Mouse (Mus musculus) midbrain, embryonic 16.5 days (tissue): ENCODE results near the gene Mtch2. TPM values are rescaled to one million over a fixed set of nuclear protein-coding genes. Genes with fewer than 3 reads are reported as not detected.
A peak's percentile ranks its signal among the peaks of the same experiment; 100 is the strongest.

Source experiments
- ATAC-seq: fragments of 200-750 bp; cut with Nextera tagmentation; 2 replicates; pipeline ENCODE4 v1.8.0; 2017; ENCODE audit warnings: moderate TSS enrichment
- H3K27ac ChIP-seq: fragments of 300-500 bp; sonication (generic); 2 replicates; pipeline ENCODE4 v1.5.1; 2014; ENCODE audit warnings: mild to moderate bottlenecking, low read length, mixed read lengths
- H3K27me3 ChIP-seq: fragments of 300-500 bp; sonication (generic); 2 replicates; pipeline ENCODE4 v1.6.1; 2014; ENCODE audit warnings: low read depth, low read length, mixed read lengths; ENCODE audit not compliant: control insufficient read depth, insufficient read depth
- H3K36me3 ChIP-seq: fragments of 300-500 bp; sonication (generic); 2 replicates; pipeline ENCODE4 v1.6.1; 2014; ENCODE audit warnings: mild to moderate bottlenecking, low read length, moderate library complexity, mixed read lengths; ENCODE audit not compliant: control insufficient read depth, insufficient read depth
- H3K4me1 ChIP-seq: fragments of 300-500 bp; sonication (generic); 2 replicates; pipeline ENCODE4 v1.6.1; 2014; ENCODE audit warnings: mild to moderate bottlenecking, low read length, mixed read lengths; ENCODE audit not compliant: control insufficient read depth, insufficient read depth
- H3K4me2 ChIP-seq: fragments of 300-500 bp; sonication (generic); 2 replicates; pipeline ENCODE4 v1.6.1; 2014; ENCODE audit warnings: mild to moderate bottlenecking, low read length, mixed read lengths
- H3K4me3 ChIP-seq: fragments of 300-500 bp; sonication (generic); 2 replicates; pipeline ENCODE4 v1.5.1; 2014; ENCODE audit warnings: low read depth, mild to moderate bottlenecking, low read length, moderate library complexity, mixed read lengths
- H3K9ac ChIP-seq: fragments of 300-500 bp; sonication (generic); 2 replicates; pipeline ENCODE4 v1.6.1; 2014; ENCODE audit warnings: low read depth, low read length, mixed read lengths
- H3K9me3 ChIP-seq: fragments of 300-500 bp; sonication (generic); replicated peaks from 2 replicates; pipeline ENCODE4 v1.6.1; 2014; ENCODE audit warnings: mild to moderate bottlenecking, low read length, mixed read lengths; ENCODE audit not compliant: control insufficient read depth, poor library complexity, severe bottlenecking
- WGBS: fragments of 180-500 bp; shearing (Covaris S2); extraction: QIAGEN DNeasy Blood & Tissue Kit; methylation state at CpG from one replicate; pipeline ENCODE4 v1.1.7; 2014; 5-methylcytosine and 5-hydroxymethylcytosine counted together
- polyA plus RNA-seq: library from polyadenylated mRNA; unstranded; fragments of >200 nt; fragmentation: Nextera tagmentation; extraction: Ambion mirVana; gene quantifications from 2 replicates; pipeline ENCODE4 v1.2.1, GENCODE M21; 2015

The Mtch2 gene
- polyA plus RNA-seq, 1 experiment from 2014 or later: 248 TPM

DNA sequence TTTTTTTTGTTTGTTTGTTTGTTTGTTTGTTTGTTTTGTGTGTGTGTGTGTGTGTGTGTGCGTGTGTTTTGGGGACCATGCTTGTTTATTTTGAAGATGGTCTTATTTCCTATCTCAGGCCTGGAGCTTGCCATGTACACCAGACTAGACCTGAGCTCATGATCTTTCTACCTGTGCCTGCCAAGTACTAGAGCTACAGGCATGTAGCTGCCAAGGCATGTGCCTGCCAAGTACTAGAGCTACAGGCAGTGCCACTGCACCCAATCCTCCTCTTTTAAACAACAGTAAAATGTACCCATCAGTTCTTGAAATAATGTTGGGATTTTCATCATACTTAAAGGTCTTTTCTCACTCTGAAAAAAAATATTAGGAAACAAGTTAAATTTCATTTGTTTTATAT is 27.1 kb downstream of the Mtch2 start:
- Histone ChIP-seq H3K4me3 (no peak overlapping the region), H3K36me3 (0 out of 2 replicates have a peak, but pooled peaks cover under 1% of the 10 kb centered on the region), H3K27ac (no peak overlapping the region), H3K4me2 (no peak overlapping the region), H3K9me3 (no peaks in the 10 kb centered on the region), H3K9ac (no peak overlapping the region), H3K4me1 (no peaks in the 10 kb centered on the region), H3K27me3 (no peaks in the 10 kb centered on the region)
- no peak for ATAC-seq
- 81% methylated on average over 1 of the region's 1 CpGs for WGBS

- ATAC-seq: no peak
Observed at GRCm38 (mm10) chr2:90875239-90875638, 28.3 kb downstream of the Mtch2 start.

DNA sequence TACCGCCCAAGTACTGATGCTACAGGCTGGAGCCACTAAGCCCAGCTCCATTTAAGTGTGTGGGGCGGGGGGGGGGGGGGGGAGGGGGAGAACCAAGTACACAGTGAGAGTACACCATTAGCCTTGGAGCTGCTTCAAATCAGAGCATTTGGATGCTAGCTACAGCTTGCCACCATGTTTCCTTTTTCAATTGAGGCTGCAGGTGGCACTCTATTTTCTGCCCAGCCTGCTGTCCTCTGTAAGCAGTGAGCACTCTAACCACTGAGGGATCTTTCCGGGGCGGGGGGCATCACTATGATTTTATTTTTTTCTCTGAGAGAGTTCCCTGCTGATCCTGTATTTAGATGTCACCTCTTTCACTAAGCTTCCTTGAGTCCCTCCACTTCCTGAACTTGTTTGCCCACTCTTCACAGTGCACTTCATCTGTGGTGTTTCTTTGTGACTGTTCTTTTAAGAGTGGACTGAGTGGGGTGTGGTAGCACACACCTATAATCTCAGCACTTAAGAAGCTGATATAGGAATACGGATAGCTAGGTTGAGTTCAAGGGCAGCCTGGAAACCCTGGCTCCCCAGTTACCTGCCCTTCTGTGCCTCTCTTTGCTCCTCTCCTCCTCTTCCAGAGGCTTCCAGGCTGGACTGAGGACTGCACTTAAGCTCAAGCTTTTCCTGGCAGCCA is 30.8 kb downstream of the Mtch2 start:
- Histone ChIP-seq H3K9me3 (no peaks in the 10 kb centered on the region), H3K4me2 (no peak overlapping the region), H3K27me3 (no peaks in the 10 kb centered on the region), H3K4me3 (no peak overlapping the region), H3K36me3 (no peaks in the 10 kb centered on the region; the same call in 1 of the 2 replicates), H3K27ac (no peak overlapping the region), H3K4me1 (peaks cover 20% of the 10 kb centered on the region), H3K9ac (no peak overlapping the region)
- WGBS: 68% methylated on average over 4 of the region's 5 CpGs
- ATAC-seq: no peak

More at GRCm38 (mm10) chr2:90875239-90875638, 28.3 kb downstream of the Mtch2 start:
- Histone ChIP-seq H3K27ac (no peak overlapping the region), H3K27me3 (no peaks in the 10 kb centered on the region), H3K36me3 (no peaks in the 10 kb centered on the region), H3K4me1 (peaks cover 7% of the 10 kb centered on the region), H3K4me3 (no peak overlapping the region), H3K9ac (no peak overlapping the region), H3K4me2 (no peak overlapping the region), H3K9me3 (no peaks in the 10 kb centered on the region)
- 70% methylated on average over 2 of the region's 2 CpGs for WGBS

- H3K36me3 ChIP-seq: no peaks in the 10 kb centered on the region; the same call in 1 of the 2 replicates
- H3K9me3 ChIP-seq: no peaks in the 10 kb centered on the region
- H3K27me3 ChIP-seq: no peaks in the 10 kb centered on the region
- no peak for ATAC-seq
- H3K9ac ChIP-seq: no peak overlapping the region
- no peak overlapping the region for H3K4me2 ChIP-seq
- H3K27ac ChIP-seq: no peak overlapping the region
- H3K4me3 ChIP-seq: no peak overlapping the region
- peaks cover 23% of the 10 kb centered on the region for H3K4me1 ChIP-seq
Observed at GRCm38 (mm10) chr2:90879419-90879818, 32.5 kb downstream of the Mtch2 start.

GRCm38 (mm10) chr2:90880144-90880785 is 33.3 kb downstream of the Mtch2 start:
- H3K9me3 ChIP-seq: no peaks in the 10 kb centered on the region
- no peak overlapping the region for H3K9ac ChIP-seq
- WGBS: 8% methylated on average over 6 of the region's 6 CpGs
- no peak for ATAC-seq
- no peaks in the 10 kb centered on the region for H3K27me3 ChIP-seq
- H3K4me2 ChIP-seq: no peak overlapping the region
- H3K4me1 ChIP-seq: peaks cover 27% of the 10 kb centered on the region
- no peak overlapping the region for H3K4me3 ChIP-seq
- H3K27ac ChIP-seq: peak overlapping the region; percentile 36; the same call in 1 of the 2 replicates
- no peaks in the 10 kb centered on the region; the same call in 1 of the 2 replicates for H3K36me3 ChIP-seq

- H3K27me3 ChIP-seq: no peaks in the 10 kb centered on the region
- no peak overlapping the region for H3K4me2 ChIP-seq
- no peak overlapping the region for H3K27ac ChIP-seq
- ATAC-seq: no peak
- 96% methylated on average over 2 of the region's 2 CpGs for WGBS
- no peak overlapping the region for H3K9ac ChIP-seq
- H3K9me3 ChIP-seq: no peaks in the 10 kb centered on the region
- H3K4me3 ChIP-seq: no peak overlapping the region
- no peaks in the 10 kb centered on the region; the same call in 1 of the 2 replicates for H3K36me3 ChIP-seq
- peaks cover 27% of the 10 kb centered on the region for H3K4me1 ChIP-seq
Observed at GRCm38 (mm10) chr2:90881824-90882223, 34.9 kb downstream of the Mtch2 start.

GRCm38 (mm10) chr2:90885218-90886041 is 38.5 kb downstream of the Mtch2 start, which contains the start of gene C1qtnf4:
C1qtnf4 (plus strand) TSS chr2:90885860.
- peak within 1 kb of the TSS; percentile 85 for H3K4me2 ChIP-seq
- H3K27me3 ChIP-seq: no peaks in the 10 kb centered on the region; the same call in 1 of the 2 replicates
- under 1% methylated on average over 45 of the region's 45 CpGs for WGBS
- peak within 1 kb of the TSS; percentile 81 for H3K9ac ChIP-seq
- peak within 1 kb of the TSS; percentile 94 for H3K27ac ChIP-seq
- H3K4me3 ChIP-seq: peak within 1 kb of the TSS; percentile 59
- H3K36me3 ChIP-seq: no peaks in the 10 kb centered on the region; the same call in 1 of the 2 replicates
- H3K9me3 ChIP-seq: no peaks in the 10 kb centered on the region
- ATAC-seq: peak; percentile 83
- peaks cover 43% of the 10 kb centered on the region for H3K4me1 ChIP-seq

- H3K27ac ChIP-seq: peak overlapping the region; percentile 94
- 14% methylated on average over 6 of the region's 6 CpGs for WGBS
- H3K4me2 ChIP-seq: peak overlapping the region; percentile 85
- H3K36me3 ChIP-seq: no peaks in the 10 kb centered on the region; the same call in 1 of the 2 replicates
- no peak for ATAC-seq
- peaks cover 38% of the 10 kb centered on the region for H3K4me1 ChIP-seq
- H3K27me3 ChIP-seq: no peaks in the 10 kb centered on the region; the same call in 1 of the 2 replicates
- H3K4me3 ChIP-seq: peak overlapping the region; percentile 59
- peak overlapping the region; percentile 81 for H3K9ac ChIP-seq
- H3K9me3 ChIP-seq: no peaks in the 10 kb centered on the region
Observed at GRCm38 (mm10) chr2:90886436-90886835, 39.5 kb downstream of the Mtch2 start.
